ENCODE assay signal across 15 mouse cellular contexts in genomic region chr7:30765173-30765572, GRCm38 (mm10). TPM values are rescaled to one million over a fixed set of nuclear protein-coding genes. Genes with fewer than 3 reads are reported as not detected.
DNase-seq lines count a peak whose midpoint lies in the region; ATAC-seq lines count a peak whose summit lies in the region.
"Had no signal": no experiment of that assay in that cellular context is flagged by ENCODE, and none has a peak within 500 bp of the region (broad histone marks: within the 10 kb centered on the region; RNA-seq: fewer than 3 reads in every experiment).

No protein-coding gene starts in this region.

- peak; percentile 15 for DNase-seq in hindbrain, embryonic 10.5 days (ENCODE audit: low spot score)
- DNase-seq in thymus, postnatal 4 days: no peak
- DNase-seq: adrenal gland, postnatal 10 days; kidney, adult 2 months; layer of hippocampus, adult 9-11 months; lung, adult 2 months; spleen, adult 18-20 months; thymus, adult 18-20 months had no signal

- peak overlapping the region; percentile 26 for H3K4me3 ChIP-seq in hindbrain, embryonic 10.5 days
- no peak overlapping the region for H3K4me3 ChIP-seq in hindbrain, embryonic 12.5 days
- H3K4me3 ChIP-seq in embryonic facial prominence, embryonic 15.5 days (replicated peaks): peak overlapping the region; percentile 8; the same call in 1 of the 2 replicates
- peak overlapping the region; percentile 11; the same call in 1 of the 2 replicates for H3K4me3 ChIP-seq in hindbrain, embryonic 15.5 days
- no peak overlapping the region for H3K4me3 ChIP-seq in neural tube, embryonic 12.5 days
- H3K4me3 ChIP-seq in liver, embryonic 12.5 days: no peak overlapping the region
- H3K4me3 ChIP-seq: heart, embryonic 15.5 days had no signal

- H3K4me2 ChIP-seq in hindbrain, embryonic 12.5 days (replicated peaks): no peak overlapping the region; the same call in 1 of the 2 replicates
- H3K4me2 ChIP-seq in embryonic facial prominence, embryonic 15.5 days (replicated peaks): peak overlapping the region; percentile 10; the same call in 1 of the 2 replicates
- H3K4me2 ChIP-seq in hindbrain, embryonic 15.5 days: peak overlapping the region; percentile 36
- peak overlapping the region; percentile 30 for H3K4me2 ChIP-seq in neural tube, embryonic 12.5 days (replicated peaks)
- H3K4me2 ChIP-seq in liver, embryonic 12.5 days: no peak overlapping the region
- H3K4me2 ChIP-seq: heart, embryonic 15.5 days had no signal

- WGBS in hindbrain, embryonic 10.5 days: 44% methylated on average over 11 of the region's 11 CpGs
- WGBS in hindbrain, embryonic 12.5 days: 38% methylated on average over 11 of the region's 11 CpGs
- WGBS in embryonic facial prominence, embryonic 15.5 days: 34% methylated on average over 11 of the region's 11 CpGs
- 44% methylated on average over 11 of the region's 11 CpGs for WGBS in hindbrain, embryonic 15.5 days
- WGBS in neural tube, embryonic 12.5 days: 46% methylated on average over 11 of the region's 11 CpGs
- 38% methylated on average over 11 of the region's 11 CpGs for WGBS in liver, embryonic 12.5 days (ENCODE audit: insufficient replicate concordance)

- no peaks in the 10 kb centered on the region for H3K9me3 ChIP-seq in hindbrain, embryonic 10.5 days
- H3K9me3 ChIP-seq in hindbrain, embryonic 12.5 days (replicated peaks): no peaks in the 10 kb centered on the region
- H3K9me3 ChIP-seq in embryonic facial prominence, embryonic 15.5 days (replicated peaks): no peaks in the 10 kb centered on the region
- no peaks in the 10 kb centered on the region for H3K9me3 ChIP-seq in hindbrain, embryonic 15.5 days
- H3K9me3 ChIP-seq in neural tube, embryonic 12.5 days: no peaks in the 10 kb centered on the region
- H3K9me3 ChIP-seq in liver, embryonic 12.5 days (replicated peaks): no peaks in the 10 kb centered on the region
- H3K9me3 ChIP-seq: heart, embryonic 15.5 days had no signal

- ATAC-seq in hindbrain, embryonic 12.5 days (ENCODE audit: low FRiP score): no peak
- ATAC-seq in embryonic facial prominence, embryonic 15.5 days (ENCODE audit: insufficient number of reproducible peaks, low FRiP score, low TSS enrichment, low read depth): no peak
- no peak for ATAC-seq in hindbrain, embryonic 15.5 days (ENCODE audit: low FRiP score, low read depth)
- ATAC-seq in neural tube, embryonic 12.5 days (ENCODE audit: low FRiP score, low read depth): no peak
- no peak for ATAC-seq in liver, embryonic 12.5 days

- no peak overlapping the region for H3K9ac ChIP-seq in hindbrain, embryonic 12.5 days
- H3K9ac ChIP-seq in embryonic facial prominence, embryonic 15.5 days: no peak overlapping the region
- no peak overlapping the region for H3K9ac ChIP-seq in hindbrain, embryonic 15.5 days
- H3K9ac ChIP-seq in neural tube, embryonic 12.5 days: no peak overlapping the region
- H3K9ac ChIP-seq in liver, embryonic 12.5 days: no peak overlapping the region
- H3K9ac ChIP-seq: heart, embryonic 15.5 days had no signal

- H3K36me3 ChIP-seq in hindbrain, embryonic 10.5 days: no peaks in the 10 kb centered on the region
- no peaks in the 10 kb centered on the region for H3K36me3 ChIP-seq in hindbrain, embryonic 12.5 days
- no peaks in the 10 kb centered on the region for H3K36me3 ChIP-seq in embryonic facial prominence, embryonic 15.5 days
- H3K36me3 ChIP-seq in hindbrain, embryonic 15.5 days: no peaks in the 10 kb centered on the region
- H3K36me3 ChIP-seq in neural tube, embryonic 12.5 days: no peaks in the 10 kb centered on the region
- H3K36me3 ChIP-seq in liver, embryonic 12.5 days: no peaks in the 10 kb centered on the region
- H3K36me3 ChIP-seq: heart, embryonic 15.5 days had no signal

- peaks cover 9% of the 10 kb centered on the region for H3K4me1 ChIP-seq in hindbrain, embryonic 10.5 days (replicated peaks)
- no peaks in the 10 kb centered on the region for H3K4me1 ChIP-seq in hindbrain, embryonic 12.5 days
- H3K4me1 ChIP-seq in embryonic facial prominence, embryonic 15.5 days: no peaks in the 10 kb centered on the region
- no peaks in the 10 kb centered on the region for H3K4me1 ChIP-seq in hindbrain, embryonic 15.5 days (replicated peaks)
- no peaks in the 10 kb centered on the region for H3K4me1 ChIP-seq in neural tube, embryonic 12.5 days
- H3K4me1 ChIP-seq in liver, embryonic 12.5 days: peaks cover 22% of the 10 kb centered on the region
- H3K4me1 ChIP-seq: heart, embryonic 15.5 days had no signal

- no peak overlapping the region for H3K27ac ChIP-seq in hindbrain, embryonic 10.5 days
- no peak overlapping the region for H3K27ac ChIP-seq in hindbrain, embryonic 12.5 days
- H3K27ac ChIP-seq in embryonic facial prominence, embryonic 15.5 days (replicated peaks): no peak overlapping the region
- H3K27ac ChIP-seq in hindbrain, embryonic 15.5 days (replicated peaks): no peak overlapping the region
- H3K27ac ChIP-seq in neural tube, embryonic 12.5 days: no peak overlapping the region
- H3K27ac ChIP-seq in liver, embryonic 12.5 days: no peak overlapping the region
- H3K27ac ChIP-seq: heart, embryonic 15.5 days had no signal

- no peaks in the 10 kb centered on the region for H3K27me3 ChIP-seq in hindbrain, embryonic 10.5 days (ENCODE audit: insufficient read depth, poor library complexity, severe bottlenecking)
- 0 out of 2 replicates have a peak, but pooled peaks cover 7% of the 10 kb centered on the region for H3K27me3 ChIP-seq in hindbrain, embryonic 12.5 days
- peaks cover 9% of the 10 kb centered on the region; the same call in 1 of the 2 replicates for H3K27me3 ChIP-seq in embryonic facial prominence, embryonic 15.5 days
- no peaks in the 10 kb centered on the region for H3K27me3 ChIP-seq in hindbrain, embryonic 15.5 days
- no peaks in the 10 kb centered on the region for H3K27me3 ChIP-seq in neural tube, embryonic 12.5 days (replicated peaks)
- peaks cover 41% of the 10 kb centered on the region for H3K27me3 ChIP-seq in liver, embryonic 12.5 days (replicated peaks)

RNA-seq across cellular contexts. Expression of gene Dmkn, which starts 1.6 kb away (rescaled TPM):
- polyA plus RNA-seq in hindbrain, embryonic 10.5 days (2016; fragmentation: Nextera tagmentation; extraction: Ambion mirVana): 0.59 TPM in 1 of 2 replicates, not detected in the other
- 0.59 and 0.67 TPM in 2 replicates for polyA plus RNA-seq in hindbrain, embryonic 12.5 days (2016; fragmentation: Nextera tagmentation; extraction: Ambion mirVana)
- polyA plus RNA-seq in embryonic facial prominence, embryonic 15.5 days (2015; fragmentation: Nextera tagmentation; extraction: Ambion mirVana): 491 and 576 TPM in 2 replicates
- 2.0 and 3.0 TPM in 2 replicates for polyA plus RNA-seq in hindbrain, embryonic 15.5 days (2015; fragmentation: Nextera tagmentation; extraction: Ambion mirVana)
- polyA plus RNA-seq in neural tube, embryonic 12.5 days (2016; fragmentation: Nextera tagmentation; extraction: Ambion mirVana): 0.24 and 0.38 TPM in 2 replicates
- not detected in 2 replicates for polyA plus RNA-seq in liver, embryonic 12.5 days (2016; fragmentation: Nextera tagmentation; extraction: Ambion mirVana)
- polyA plus RNA-seq: limb, embryonic 11.5 days had no signal

RNA-seq across cellular contexts. Expression of gene Sbsn, which starts 13.9 kb away (rescaled TPM):
- 0.72 and 0.93 TPM in 2 replicates for polyA plus RNA-seq in hindbrain, embryonic 10.5 days (2016; fragmentation: Nextera tagmentation; extraction: Ambion mirVana)
- polyA plus RNA-seq in hindbrain, embryonic 12.5 days (2016; fragmentation: Nextera tagmentation; extraction: Ambion mirVana): 1.7 and 2.5 TPM in 2 replicates
- polyA plus RNA-seq in embryonic facial prominence, embryonic 15.5 days (2015; fragmentation: Nextera tagmentation; extraction: Ambion mirVana): 163 and 182 TPM in 2 replicates
- polyA plus RNA-seq in hindbrain, embryonic 15.5 days (2015; fragmentation: Nextera tagmentation; extraction: Ambion mirVana): 2.2 TPM in 2 replicates
- polyA plus RNA-seq in neural tube, embryonic 12.5 days (2016; fragmentation: Nextera tagmentation; extraction: Ambion mirVana): 1.1 and 2.6 TPM in 2 replicates
- polyA plus RNA-seq in liver, embryonic 12.5 days (2016; fragmentation: Nextera tagmentation; extraction: Ambion mirVana): 0.19 and 0.41 TPM in 2 replicates

RNA-seq across cellular contexts. Expression of gene Gapdhs, which starts 21.7 kb away (rescaled TPM):
- polyA plus RNA-seq in hindbrain, embryonic 10.5 days (2016; fragmentation: Nextera tagmentation; extraction: Ambion mirVana): 0.26 and 0.69 TPM in 2 replicates
- 0.76 and 1.1 TPM in 2 replicates for polyA plus RNA-seq in hindbrain, embryonic 12.5 days (2016; fragmentation: Nextera tagmentation; extraction: Ambion mirVana)
- polyA plus RNA-seq in embryonic facial prominence, embryonic 15.5 days (2015; fragmentation: Nextera tagmentation; extraction: Ambion mirVana): 0.48 and 1.0 TPM in 2 replicates
- 0.79 and 1.4 TPM in 2 replicates for polyA plus RNA-seq in hindbrain, embryonic 15.5 days (2015; fragmentation: Nextera tagmentation; extraction: Ambion mirVana)
- polyA plus RNA-seq in neural tube, embryonic 12.5 days (2016; fragmentation: Nextera tagmentation; extraction: Ambion mirVana): 1.4 and 1.5 TPM in 2 replicates
- polyA plus RNA-seq in liver, embryonic 12.5 days (2016; fragmentation: Nextera tagmentation; extraction: Ambion mirVana): not detected in 2 replicates
- polyA plus RNA-seq: heart, embryonic 15.5 days had no signal

RNA-seq across cellular contexts. Expression of gene Krtdap, which starts 22.5 kb away (rescaled TPM):
- not detected in 2 replicates for polyA plus RNA-seq in hindbrain, embryonic 10.5 days (2016; fragmentation: Nextera tagmentation; extraction: Ambion mirVana)
- polyA plus RNA-seq in hindbrain, embryonic 12.5 days (2016; fragmentation: Nextera tagmentation; extraction: Ambion mirVana): not detected in 2 replicates
- polyA plus RNA-seq in embryonic facial prominence, embryonic 15.5 days (2015; fragmentation: Nextera tagmentation; extraction: Ambion mirVana): 1,669 and 1,901 TPM in 2 replicates
- polyA plus RNA-seq in hindbrain, embryonic 15.5 days (2015; fragmentation: Nextera tagmentation; extraction: Ambion mirVana): 0.52 and 2.8 TPM in 2 replicates
- polyA plus RNA-seq in neural tube, embryonic 12.5 days (2016; fragmentation: Nextera tagmentation; extraction: Ambion mirVana): not detected in 2 replicates
- not detected in 2 replicates for polyA plus RNA-seq in liver, embryonic 12.5 days (2016; fragmentation: Nextera tagmentation; extraction: Ambion mirVana)
- polyA plus RNA-seq: kidney, adult 2 months; limb, embryonic 11.5 days had no signal

RNA-seq across cellular contexts. Expression of gene Tmem147, which starts 35.8 kb away (rescaled TPM):
- 163 and 170 TPM in 2 replicates for polyA plus RNA-seq in hindbrain, embryonic 10.5 days (2016; fragmentation: Nextera tagmentation; extraction: Ambion mirVana)
- polyA plus RNA-seq in hindbrain, embryonic 12.5 days (2016; fragmentation: Nextera tagmentation; extraction: Ambion mirVana): 147 and 164 TPM in 2 replicates
- polyA plus RNA-seq in embryonic facial prominence, embryonic 15.5 days (2015; fragmentation: Nextera tagmentation; extraction: Ambion mirVana): 191 and 200 TPM in 2 replicates
- 273 and 284 TPM in 2 replicates for polyA plus RNA-seq in hindbrain, embryonic 15.5 days (2015; fragmentation: Nextera tagmentation; extraction: Ambion mirVana)
- 185 and 194 TPM in 2 replicates for polyA plus RNA-seq in neural tube, embryonic 12.5 days (2016; fragmentation: Nextera tagmentation; extraction: Ambion mirVana)
- polyA plus RNA-seq in liver, embryonic 12.5 days (2016; fragmentation: Nextera tagmentation; extraction: Ambion mirVana): 125 and 126 TPM in 2 replicates

Comparison
In these comparisons a context has a peak if more than half of its experiments do, and no peak if none do; other contexts are left out.
1. H3K4me3 ChIP-seq: peak in hindbrain, embryonic 10.5 days (single experiment), embryonic facial prominence, embryonic 15.5 days (single experiment) and hindbrain, embryonic 15.5 days (single experiment); none in hindbrain, embryonic 12.5 days (single experiment), neural tube, embryonic 12.5 days (single experiment) and liver, embryonic 12.5 days (single experiment).
2. H3K4me2 ChIP-seq: peak in embryonic facial prominence, embryonic 15.5 days (single experiment), hindbrain, embryonic 15.5 days (single experiment) and neural tube, embryonic 12.5 days (single experiment); none in hindbrain, embryonic 12.5 days (single experiment) and liver, embryonic 12.5 days (single experiment).
3. RNA of gene Dmkn, which starts 1.6 kb away (polyA plus RNA-seq): 491 to 576 TPM in embryonic facial prominence, embryonic 15.5 days; 2.0 to 3.0 TPM in hindbrain, embryonic 15.5 days, 0.59 to 0.67 TPM in hindbrain, embryonic 12.5 days, 0.59 TPM in hindbrain, embryonic 10.5 days, 0.24 to 0.38 TPM in neural tube, embryonic 12.5 days and not detected in liver, embryonic 12.5 days; every median in the first group is over 100 times any median in the second.
4. RNA of gene Sbsn, which starts 13.9 kb away (polyA plus RNA-seq): 163 to 182 TPM in embryonic facial prominence, embryonic 15.5 days; 1.1 to 2.6 TPM in neural tube, embryonic 12.5 days, 1.7 to 2.5 TPM in hindbrain, embryonic 12.5 days, 2.2 TPM in hindbrain, embryonic 15.5 days, 0.72 to 0.93 TPM in hindbrain, embryonic 10.5 days and 0.19 to 0.41 TPM in liver, embryonic 12.5 days; every median in the first group is over 10 times any median in the second.